Mouse (Mus musculus) limb, embryonic 13.5 days (tissue): ENCODE measurements at regions not wholly inside any gene's neighbourhood (a gene's known extent, or its start where the extent isn't known, plus 50 kb on each side); places are given as distances from the start of the nearest gene placed in this dataset.
"Not testable (repeated sequence)": the region's sequence is repeated elsewhere in the genome, so short reads cannot be mapped to it uniquely, and the experiment has no call there.

ENCODE experiments used
- ATAC-seq: fragments of 200-750 bp; cut with Nextera tagmentation; 2 replicates; pipeline ENCODE4 v1.8.0; 2017; ENCODE audit warnings: low read depth, moderate number of reproducible peaks, moderate TSS enrichment; ENCODE audit not compliant: low FRiP score
- H3K27ac ChIP-seq: fragments of 300-500 bp; sonication (generic); 2 replicates; pipeline ENCODE4 v1.5.1; 2015; ENCODE audit warnings: inconsistent platforms, mild to moderate bottlenecking, moderate library complexity
- H3K27me3 ChIP-seq: fragments of 300-500 bp; sonication (generic); 2 replicates; pipeline ENCODE4 v1.6.1; 2015; ENCODE audit warnings: mild to moderate bottlenecking, inconsistent platforms
- H3K36me3 ChIP-seq: fragments of 300-500 bp; sonication (generic); 2 replicates; pipeline ENCODE4 v1.6.1; 2015; ENCODE audit warnings: inconsistent platforms, mild to moderate bottlenecking, moderate library complexity
- H3K4me1 ChIP-seq: fragments of 300-500 bp; sonication (generic); 2 replicates; pipeline ENCODE4 v1.6.1; 2015; ENCODE audit warnings: inconsistent platforms
- H3K4me2 ChIP-seq: fragments of 300-500 bp; sonication (generic); replicated peaks from 2 replicates; pipeline ENCODE4 v1.6.1; 2015; ENCODE audit warnings: inconsistent platforms, mild to moderate bottlenecking, moderate library complexity
- H3K4me3 ChIP-seq: fragments of 300-500 bp; sonication (generic); 2 replicates; pipeline ENCODE4 v1.5.1; 2015; ENCODE audit warnings: moderate library complexity, mild to moderate bottlenecking, inconsistent platforms
- H3K9ac ChIP-seq: fragments of 300-500 bp; sonication (generic); 2 replicates; pipeline ENCODE4 v1.6.1; 2015; ENCODE audit warnings: mild to moderate bottlenecking, inconsistent platforms
- H3K9me3 ChIP-seq: fragments of 300-500 bp; sonication (generic); 2 replicates; pipeline ENCODE4 v1.6.1; 2016; ENCODE audit warnings: inconsistent platforms
- WGBS: fragments of 180-500 bp; shearing (Covaris S2); methylation state at CpG from one replicate; pipeline ENCODE4 v1.1.7; 2015; 5-methylcytosine and 5-hydroxymethylcytosine counted together

DNA sequence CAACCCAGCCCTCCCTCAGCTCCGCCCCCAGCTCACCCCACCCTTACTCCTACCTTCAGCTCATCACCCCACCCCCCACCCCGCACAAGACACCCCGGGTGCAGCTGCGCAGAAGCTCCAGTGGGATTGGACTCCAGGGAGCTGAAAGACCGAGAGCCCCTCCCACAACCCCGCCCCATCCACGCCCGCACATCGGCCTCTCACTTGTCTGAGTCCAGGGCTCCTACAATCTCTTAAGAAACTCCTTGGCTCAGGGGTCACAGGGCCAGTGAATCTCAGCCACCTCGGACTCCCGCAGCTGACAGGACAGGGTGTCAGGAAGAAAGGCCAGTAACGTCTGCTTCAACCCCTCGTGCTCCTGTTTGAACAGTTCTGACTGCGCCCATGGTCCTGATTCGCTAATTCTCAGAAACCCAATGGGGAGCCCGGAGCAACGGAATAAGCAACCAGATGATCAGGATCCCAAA lies 120.7 kb downstream of the Map1s start:
- not testable (repeated sequence) for H3K36me3 ChIP-seq, H3K4me1 ChIP-seq, ATAC-seq, H3K27ac ChIP-seq, H3K9me3 ChIP-seq, H3K27me3 ChIP-seq, H3K9ac ChIP-seq
- Histone ChIP-seq H3K4me2 (peak overlapping the region; percentile 50), H3K4me3 (peak overlapping the region; percentile 22)
- WGBS = 2% methylated on average over 17 of the region's 17 CpGs

DNA sequence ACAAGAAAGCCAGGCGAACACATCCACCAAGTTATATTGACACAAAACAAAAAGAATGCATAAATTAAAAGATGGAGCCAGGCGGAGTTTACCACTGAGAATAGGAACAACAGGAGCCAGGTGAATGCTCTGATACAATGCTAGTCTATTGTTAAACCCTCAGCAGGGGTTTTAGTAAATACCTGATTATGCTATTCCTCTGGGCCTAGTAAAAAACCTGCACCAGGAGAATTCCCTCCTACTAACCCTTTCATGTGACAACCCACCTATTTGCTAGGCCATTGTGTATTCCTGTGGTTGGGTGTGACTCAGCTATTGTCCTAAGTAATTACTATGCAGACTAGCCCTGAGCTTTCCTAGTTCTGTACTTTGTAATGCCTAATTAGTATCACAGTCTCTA lies 122.8 kb downstream of the Map1s start:
- H3K27me3 ChIP-seq, H3K9ac ChIP-seq, H3K4me1 ChIP-seq, H3K36me3 ChIP-seq, H3K27ac ChIP-seq, ATAC-seq, H3K4me2 ChIP-seq, H3K9me3 ChIP-seq, H3K4me3 ChIP-seq: not testable (repeated sequence)
- WGBS = 85% methylated on average over 2 of the region's 2 CpGs
